Comparison of ENCODE assay signal across 12 mouse cellular contexts in the genomic region with DNA sequence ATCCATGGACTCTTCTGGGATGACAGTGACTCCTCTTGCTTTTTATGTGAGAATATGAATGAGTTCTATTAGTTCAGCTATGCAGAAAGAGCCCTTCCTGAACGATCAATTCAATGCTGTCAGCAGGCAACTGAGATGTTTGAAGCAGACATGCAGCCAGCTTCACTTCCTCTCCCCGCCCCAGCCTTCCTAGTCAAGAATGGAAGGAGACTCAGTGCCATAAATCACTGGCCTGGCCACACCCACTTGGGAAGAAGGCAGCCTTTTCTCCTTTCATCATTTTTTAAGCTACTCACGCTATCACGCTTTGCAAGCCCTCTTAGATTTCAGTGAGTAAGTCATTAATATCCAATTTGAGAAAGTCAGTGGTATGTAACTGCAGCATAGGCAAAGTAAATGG.
DNase-seq lines count a peak whose midpoint lies in the region; ATAC-seq and TF ChIP-seq lines count a peak whose summit lies in the region.
"Had no signal": no experiment of that assay in that cellular context is flagged by ENCODE, and none has a peak within 500 bp of the region (broad histone marks: within the 10 kb centered on the region; RNA-seq: fewer than 3 reads in every experiment).

No protein-coding gene starts in this region.

- 74% methylated on average over 4 of the region's 4 CpGs for WGBS in midbrain, postnatal 0 days
- 90% methylated on average over 4 of the region's 4 CpGs for WGBS in midbrain, embryonic 10.5 days
- 9% methylated on average over 4 of the region's 4 CpGs for WGBS in kidney, adult 2 months
- 48% methylated on average over 4 of the region's 4 CpGs for WGBS in limb, embryonic 10.5 days
- WGBS in heart, adult 2 months, result 49% methylated on average over 4 of the region's 4 CpGs

- no peak for TF ChIP-seq CTCF in midbrain, postnatal 0 days (IDR thresholded peaks at IDR 0.05)
- TF ChIP-seq CTCF in kidney, adult 2 months (conservative IDR thresholded peaks at IDR 0.05; ENCODE audit: insufficient read depth, insufficient read length, low read depth, low read length), result no peak
- TF ChIP-seq CTCF in heart, adult 2 months (IDR thresholded peaks at IDR 0.05), result no peak

- no peak overlapping the region for H3K4me3 ChIP-seq in midbrain, postnatal 0 days (ENCODE audit: low read depth, low read length)
- no peak overlapping the region for H3K4me3 ChIP-seq in midbrain, embryonic 10.5 days
- no peak overlapping the region for H3K4me3 ChIP-seq in kidney, adult 2 months (ENCODE audit: insufficient read depth, low read depth, low read length)
- no peak overlapping the region for H3K4me3 ChIP-seq in limb, embryonic 10.5 days
- no peak overlapping the region for H3K4me3 ChIP-seq in heart, adult 2 months
- H3K4me3 ChIP-seq: embryonic facial prominence, embryonic 13.5 days; limb, embryonic 12.5 days had no signal

- H3K79me2 ChIP-seq in heart, adult 2 months (replicated peaks; ENCODE audit: control insufficient read depth, insufficient read depth, low read length), result no peaks in the 10 kb centered on the region

- TF ChIP-seq EP300 in heart, adult 2 months (IDR thresholded peaks at IDR 0.05; ENCODE audit: insufficient read depth, low read depth, low read length), result no peak

- no peak for TF ChIP-seq POLR2A in kidney, adult 2 months (IDR thresholded peaks at IDR 0.05; ENCODE audit: low read depth, low read length)
- no peak for TF ChIP-seq POLR2A in heart, adult 2 months (IDR thresholded peaks at IDR 0.05; ENCODE audit: insufficient read depth, low read depth, low read length)

- no peak for ATAC-seq in midbrain, postnatal 0 days (ENCODE audit: low FRiP score)
- ATAC-seq: forebrain, embryonic 16.5 days had no signal

- no peaks in the 10 kb centered on the region for H3K27me3 ChIP-seq in midbrain, postnatal 0 days (ENCODE audit: insufficient read depth, low read length)
- no peaks in the 10 kb centered on the region for H3K27me3 ChIP-seq in midbrain, embryonic 10.5 days (ENCODE audit: low read depth, poor library complexity, severe bottlenecking)
- H3K27me3 ChIP-seq in kidney, adult 2 months (replicated peaks; ENCODE audit: control insufficient read depth, insufficient read depth, low read length), result no peaks in the 10 kb centered on the region
- H3K27me3 ChIP-seq in limb, embryonic 10.5 days (ENCODE audit: low read depth, poor library complexity, severe bottlenecking), result no peaks in the 10 kb centered on the region
- H3K27me3 ChIP-seq in heart, adult 2 months (ENCODE audit: control insufficient read depth, insufficient read depth, low read length), result no peaks in the 10 kb centered on the region
- H3K27me3 ChIP-seq: embryonic facial prominence, embryonic 13.5 days; limb, embryonic 12.5 days had no signal

- H3K27ac ChIP-seq in midbrain, postnatal 0 days (ENCODE audit: low read depth, low read length), result no peak overlapping the region
- no peak overlapping the region for H3K27ac ChIP-seq in midbrain, embryonic 10.5 days (replicated peaks)
- H3K27ac ChIP-seq in kidney, adult 2 months (ENCODE audit: insufficient read depth, low read depth, low read length), result no peak overlapping the region
- H3K27ac ChIP-seq in limb, embryonic 10.5 days, result no peak overlapping the region
- H3K27ac ChIP-seq in heart, adult 2 months, result no peak overlapping the region
- H3K27ac ChIP-seq: embryonic facial prominence, embryonic 13.5 days; limb, embryonic 12.5 days had no signal

- no peak overlapping the region for H3K9ac ChIP-seq in midbrain, postnatal 0 days (replicated peaks; ENCODE audit: low read length, poor library complexity, severe bottlenecking)
- H3K9ac ChIP-seq in heart, adult 2 months (ENCODE audit: low read depth, low read length), result no peak overlapping the region
- H3K9ac ChIP-seq: embryonic facial prominence, embryonic 13.5 days; limb, embryonic 12.5 days had no signal

- intact Hi-C loops in heart, adult 2 months (cut with DNase I), result no loop called here

- H3K9me3 ChIP-seq in midbrain, postnatal 0 days (ENCODE audit: low read length), result no peaks in the 10 kb centered on the region
- no peaks in the 10 kb centered on the region for H3K9me3 ChIP-seq in midbrain, embryonic 10.5 days (replicated peaks)
- H3K9me3 ChIP-seq in limb, embryonic 10.5 days (replicated peaks), result no peaks in the 10 kb centered on the region
- H3K9me3 ChIP-seq: embryonic facial prominence, embryonic 13.5 days; limb, embryonic 12.5 days had no signal

- no peaks in the 10 kb centered on the region for H3K4me1 ChIP-seq in midbrain, postnatal 0 days (ENCODE audit: insufficient read depth, low read length)
- no peaks in the 10 kb centered on the region for H3K4me1 ChIP-seq in midbrain, embryonic 10.5 days
- H3K4me1 ChIP-seq in kidney, adult 2 months (ENCODE audit: control insufficient read depth, insufficient read depth, low read length), result no peaks in the 10 kb centered on the region
- H3K4me1 ChIP-seq in limb, embryonic 10.5 days, result peaks cover 7% of the 10 kb centered on the region
- H3K4me1 ChIP-seq in heart, adult 2 months (ENCODE audit: control insufficient read depth, insufficient read depth, low read length), result no peaks in the 10 kb centered on the region
- H3K4me1 ChIP-seq: embryonic facial prominence, embryonic 13.5 days had no signal

- H3K4me2 ChIP-seq in midbrain, postnatal 0 days (ENCODE audit: low read depth, low read length, poor library complexity, severe bottlenecking), result no peak overlapping the region
- H3K4me2 ChIP-seq: embryonic facial prominence, embryonic 13.5 days; limb, embryonic 12.5 days had no signal

- DNase-seq in midbrain, postnatal 0 days (ENCODE audit: low spot score), result peak; percentile 14
- DNase-seq in midbrain, embryonic 10.5 days (ENCODE audit: low spot score), result no peak
- DNase-seq in kidney, adult 2 months, result peak; percentile 47
- DNase-seq in limb, embryonic 10.5 days (ENCODE audit: low spot score), result peak; percentile 29
- peak; percentile 6 for DNase-seq in mesoderm, embryonic 11.5 days (ENCODE audit: low read depth, low spot score)
- DNase-seq in heart, adult 2 months, result no peak
- DNase-seq in testis, postnatal 14 days (ENCODE audit: low spot score), result no peak
- DNase-seq: cerebellum, adult 9-10 months; heart, postnatal 14 days had no signal

- H3K36me3 ChIP-seq in midbrain, postnatal 0 days (ENCODE audit: insufficient read depth, low read length), result no peaks in the 10 kb centered on the region
- no peaks in the 10 kb centered on the region for H3K36me3 ChIP-seq in midbrain, embryonic 10.5 days
- no peaks in the 10 kb centered on the region for H3K36me3 ChIP-seq in kidney, adult 2 months (ENCODE audit: control insufficient read depth, insufficient read depth, low read length)
- H3K36me3 ChIP-seq in limb, embryonic 10.5 days, result no peaks in the 10 kb centered on the region
- no peaks in the 10 kb centered on the region for H3K36me3 ChIP-seq in heart, adult 2 months (ENCODE audit: control insufficient read depth, insufficient read depth, low read length)
- H3K36me3 ChIP-seq: embryonic facial prominence, embryonic 13.5 days; limb, embryonic 12.5 days had no signal

Comparison
In these comparisons a context has a peak if more than half of its experiments do, and no peak if none do; other contexts are left out.
1. DNase-seq: peak in midbrain, postnatal 0 days (single experiment), kidney, adult 2 months (single experiment), limb, embryonic 10.5 days (single experiment) and mesoderm, embryonic 11.5 days (single experiment); none in midbrain, embryonic 10.5 days (single experiment), heart, adult 2 months (0 of 2) and testis, postnatal 14 days (single experiment).